Mouse (Mus musculus) right cerebral cortex, postnatal 25 days (tissue): ENCODE data around the gene Acer3.

Source experiments
- DNase-seq: peaks from one replicate; pipeline ENCODE4 v3.0.0; 2022

Gene Acer3

DNA sequence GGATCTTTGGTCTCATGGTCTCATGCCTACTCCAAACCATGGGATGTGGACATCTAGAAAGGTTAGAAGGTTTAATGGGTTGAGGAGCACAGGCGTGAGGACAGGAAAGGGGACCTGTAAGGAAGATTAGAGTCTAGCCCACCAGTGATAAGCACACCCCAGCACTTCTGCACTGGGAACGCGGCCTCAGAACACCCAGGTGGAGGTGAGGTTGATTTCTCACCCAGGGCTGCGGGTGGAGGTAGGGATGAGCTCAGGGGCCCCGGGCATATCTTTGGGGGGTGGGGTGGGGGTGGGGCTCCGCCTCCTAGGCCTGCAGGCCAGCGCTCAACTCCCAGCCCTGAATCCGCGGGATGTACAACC lies 143.5 kb downstream of the Acer3 start:
- DNase-seq = no peak

GRCm38 (mm10) chr7:98177071-98177485 lies 143.9 kb downstream of the Acer3 start:
- DNase-seq = no peak

DNA sequence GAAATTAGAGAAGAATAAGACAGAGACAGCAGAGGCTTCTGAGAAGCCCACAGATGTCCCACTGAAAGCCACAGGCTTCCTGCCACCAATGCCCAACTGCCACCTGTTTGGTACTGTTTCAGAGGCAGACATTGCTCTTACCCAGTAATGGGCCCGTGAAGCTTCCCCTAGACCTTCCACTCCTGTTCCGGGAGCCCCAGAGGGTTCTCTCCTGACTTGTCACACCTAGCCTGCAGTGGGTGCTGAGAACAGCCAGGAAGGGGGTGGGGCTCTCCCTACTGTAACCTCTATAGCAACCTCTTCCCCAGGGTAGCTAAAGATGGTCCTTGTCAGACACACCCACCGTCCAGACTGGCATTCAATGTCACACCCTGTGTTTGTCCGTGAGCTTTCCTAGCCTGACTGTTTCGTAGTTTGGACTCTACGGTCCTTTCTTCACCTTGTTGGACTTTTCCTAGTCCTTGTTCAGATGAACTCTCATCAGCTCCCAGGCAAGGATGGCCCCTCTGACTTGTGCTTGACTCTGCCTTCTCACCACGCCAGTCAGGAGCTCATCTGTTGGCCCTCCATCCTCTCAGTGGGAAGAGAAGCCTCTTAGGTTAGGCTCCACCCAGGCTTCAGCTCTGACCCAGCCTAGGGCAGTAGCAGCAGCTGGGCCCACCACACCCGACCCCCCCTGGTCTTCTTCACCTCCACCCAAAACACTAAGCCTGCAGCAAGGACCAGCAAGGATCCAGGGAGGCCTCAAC lies 144.5 kb downstream of the Acer3 start:
- no peak for DNase-seq

GRCm38 (mm10) chr7:98174883-98175755 lies 145.9 kb downstream of the Acer3 start:
- no peak for DNase-seq

- DNase-seq = no peak
Measured at GRCm38 (mm10) chr7:98173408-98173807, 147.6 kb downstream of the Acer3 start.

DNA sequence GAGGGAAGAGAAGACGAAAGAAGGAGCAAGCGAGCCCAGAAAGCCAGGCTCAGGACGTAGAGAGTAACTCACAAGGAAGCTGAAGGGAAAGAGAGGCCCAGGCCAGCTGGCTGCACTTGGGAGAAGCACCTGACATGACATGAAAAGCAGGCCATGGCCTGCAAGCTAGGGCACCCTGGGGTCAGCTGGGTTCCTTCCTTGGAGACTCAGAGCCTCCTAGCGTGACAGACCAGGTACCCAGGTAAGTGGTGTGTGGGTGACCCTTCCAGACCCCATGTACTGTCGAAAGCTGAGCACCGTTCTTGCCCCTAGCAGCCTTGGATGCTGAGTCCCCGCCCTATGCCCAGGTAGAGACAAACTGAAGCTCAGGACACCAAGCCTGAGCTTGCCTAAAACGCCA lies 148.3 kb downstream of the Acer3 start:
- DNase-seq = no peak

DNA sequence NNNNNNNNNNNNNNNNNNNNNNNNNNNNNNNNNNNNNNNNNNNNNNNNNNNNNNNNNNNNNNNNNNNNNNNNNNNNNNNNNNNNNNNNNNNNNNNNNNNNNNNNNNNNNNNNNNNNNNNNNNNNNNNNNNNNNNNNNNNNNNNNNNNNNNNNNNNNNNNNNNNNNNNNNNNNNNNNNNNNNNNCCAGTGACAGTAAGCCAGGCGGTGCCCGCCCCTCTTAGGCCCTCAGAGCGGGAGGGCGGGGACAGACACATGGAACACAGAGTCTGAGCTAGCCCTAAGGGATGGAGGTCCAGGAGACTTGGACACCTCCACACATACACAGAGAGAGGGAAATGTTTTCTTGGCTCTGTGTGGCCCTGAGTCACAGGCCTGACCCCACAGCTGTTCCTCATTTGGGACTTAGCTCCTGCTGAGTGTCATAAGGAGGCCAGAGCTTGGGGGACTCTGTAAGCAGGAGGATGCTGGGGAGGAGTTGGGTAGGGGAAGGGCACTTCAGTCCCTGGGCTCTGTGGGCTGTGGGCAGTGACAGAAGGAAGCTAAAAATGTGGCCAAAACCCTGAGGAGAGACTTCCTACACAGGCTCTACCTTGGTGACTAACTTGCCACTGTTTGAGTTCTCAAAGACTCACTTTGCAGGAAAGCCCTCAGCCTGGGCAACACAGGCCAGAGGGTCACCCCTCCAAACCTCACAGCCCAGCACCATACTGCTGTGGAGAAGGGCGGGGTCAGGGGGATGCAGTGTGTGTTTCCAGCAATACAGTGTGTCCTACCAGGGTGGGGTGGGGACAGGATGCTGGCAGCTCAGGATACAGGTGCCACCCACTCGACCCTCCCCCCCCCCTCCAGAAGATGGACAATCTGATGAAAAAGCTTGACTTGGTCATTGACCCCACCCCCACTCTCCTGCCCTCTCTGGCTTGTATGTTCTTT lies 149.6 kb downstream of the Acer3 start:
- DNase-seq = no peak

DNA sequence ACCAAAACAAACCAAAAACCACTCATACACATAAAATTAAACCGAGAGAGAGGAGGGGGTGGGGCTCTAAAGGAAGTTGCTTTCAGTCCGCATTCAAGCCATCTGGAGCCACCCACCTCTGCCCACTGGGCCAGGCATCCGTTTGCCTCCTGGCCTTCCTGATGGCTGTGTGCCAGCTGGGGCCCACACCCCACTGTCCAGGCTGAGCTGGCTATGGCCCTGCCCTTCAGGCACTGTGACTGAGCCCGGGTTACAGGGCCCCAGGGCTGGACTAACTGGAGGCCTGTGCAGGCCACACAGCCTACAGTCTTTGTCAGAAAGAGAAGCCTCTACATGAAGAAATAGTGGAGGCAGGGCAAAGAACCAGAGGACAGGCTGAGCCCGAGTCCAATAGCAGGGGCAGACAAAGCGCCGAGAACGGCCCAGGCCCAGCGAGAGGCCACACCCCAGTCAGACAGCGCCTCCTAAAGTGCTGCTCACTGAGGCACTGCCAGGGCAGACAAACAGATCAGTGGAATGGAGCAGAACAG lies 155.9 kb downstream of the Acer3 start:
- DNase-seq = no peak

DNA sequence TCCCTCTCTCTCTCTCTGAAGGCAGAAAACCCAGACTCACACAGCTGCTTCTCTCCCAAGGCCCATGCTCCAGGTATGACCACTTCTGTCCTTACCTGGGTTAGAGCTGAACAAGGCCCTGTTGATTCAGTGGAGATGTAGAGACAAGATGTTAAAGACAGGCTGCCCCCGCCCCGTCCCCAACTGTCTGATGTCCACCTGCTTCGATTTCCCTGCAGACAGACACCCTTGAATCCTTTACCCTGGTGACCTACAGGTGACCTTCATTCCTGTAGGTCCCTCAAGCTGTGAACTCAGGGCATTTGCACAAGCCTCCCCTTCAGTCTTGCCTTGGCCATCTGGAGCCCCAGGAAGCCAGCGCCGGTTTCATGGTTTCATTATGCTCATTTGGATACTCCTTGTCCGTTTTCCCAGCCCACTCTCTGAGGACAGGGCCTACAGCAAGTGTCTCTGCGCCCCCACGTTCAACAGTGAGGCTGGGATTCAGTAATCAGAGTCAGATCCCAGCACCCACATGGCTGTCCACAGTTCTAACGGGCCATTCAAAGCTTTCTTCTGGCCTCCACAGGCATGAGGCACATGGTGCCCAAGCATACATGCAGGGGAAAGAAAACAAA lies 156.5 kb downstream of the Acer3 start:
- no peak for DNase-seq

DNA sequence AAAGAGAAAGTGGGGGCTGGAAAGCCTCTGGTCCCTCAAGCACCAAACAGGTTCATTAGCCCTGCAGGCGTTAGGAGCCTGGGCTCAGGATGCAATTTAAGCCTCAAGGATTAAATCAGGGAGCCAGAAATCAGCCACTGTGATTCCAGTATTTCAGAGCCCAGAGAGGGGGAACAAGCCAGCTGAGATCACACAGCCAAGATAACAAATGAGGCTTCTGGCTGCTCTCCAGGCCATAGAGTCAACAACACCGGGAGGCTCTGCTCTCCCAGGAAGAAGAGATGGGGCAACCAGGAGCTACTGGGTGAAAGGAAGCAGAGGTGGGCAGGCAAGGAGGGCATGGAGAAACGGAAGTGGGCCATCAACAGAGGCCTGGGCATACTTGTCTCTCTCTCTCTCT lies 157.3 kb downstream of the Acer3 start:
- no peak for DNase-seq

GRCm38 (mm10) chr7:98162239-98162638 lies 158.8 kb downstream of the Acer3 start:
- no peak for DNase-seq

DNA sequence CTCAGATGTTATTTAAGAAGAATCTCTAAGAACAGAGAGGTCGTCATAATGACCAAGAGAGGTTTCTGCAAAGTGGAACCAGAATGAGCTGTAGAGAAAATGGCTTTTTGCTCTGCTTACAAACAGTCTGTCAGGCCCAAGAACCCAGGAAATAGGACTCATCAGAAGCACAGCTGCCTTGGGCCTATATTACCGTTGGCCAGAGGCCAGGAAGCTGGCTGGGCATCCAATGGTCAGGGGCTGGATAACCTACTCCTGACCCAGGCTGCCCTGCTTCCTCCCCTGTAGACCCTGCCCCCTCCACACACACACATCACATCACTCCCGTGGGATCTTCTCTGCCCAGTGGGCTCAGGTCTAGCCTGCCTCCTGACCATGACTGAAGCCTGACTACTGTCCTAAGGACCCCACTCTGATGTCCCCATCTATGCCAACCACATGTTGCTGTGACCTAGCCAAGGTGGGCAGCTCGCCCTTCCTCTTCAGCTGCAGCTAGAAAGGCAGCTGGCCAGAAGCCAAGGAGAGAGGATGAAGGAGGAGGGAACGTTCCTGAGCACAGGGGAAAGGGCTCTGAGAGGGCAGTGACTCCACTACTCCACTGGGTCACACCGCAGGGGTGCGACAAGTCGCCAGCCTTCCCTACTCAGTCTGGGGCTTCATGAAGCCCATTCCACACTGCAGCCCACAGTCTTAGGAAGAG lies 160.8 kb downstream of the Acer3 start:
- no peak for DNase-seq

GRCm38 (mm10) chr7:98158481-98158880 lies 162.5 kb downstream of the Acer3 start:
- DNase-seq = no peak

- DNase-seq = no peak
Measured at GRCm38 (mm10) chr7:98157636-98158332, 163.2 kb downstream of the Acer3 start.
